Mouse (Mus musculus) midbrain, embryonic 13.5 days (tissue): ENCODE measurements at regions not wholly inside any gene's neighbourhood (a gene's known extent, or its start where the extent isn't known, plus 50 kb on each side); places are given as distances from the start of the nearest gene placed in this dataset.

Experiments
- ATAC-seq: fragments of 200-750 bp; cut with Nextera tagmentation; 2 replicates; pipeline ENCODE4 v1.8.0; 2017; ENCODE audit warnings: mild to moderate bottlenecking, moderate TSS enrichment, moderate library complexity
- H3K27ac ChIP-seq: fragments of 300-500 bp; sonication (generic); 2 replicates; pipeline ENCODE4 v1.5.1; 2015; ENCODE audit warnings: inconsistent platforms, mild to moderate bottlenecking, moderate library complexity
- H3K27me3 ChIP-seq: fragments of 300-500 bp; sonication (generic); 2 replicates; pipeline ENCODE4 v1.6.1; 2015; ENCODE audit warnings: mild to moderate bottlenecking, inconsistent platforms
- H3K36me3 ChIP-seq: fragments of 300-500 bp; sonication (generic); 2 replicates; pipeline ENCODE4 v1.6.1; 2015; ENCODE audit warnings: mild to moderate bottlenecking, inconsistent platforms
- H3K4me1 ChIP-seq: fragments of 300-500 bp; sonication (generic); replicated peaks from 2 replicates; pipeline ENCODE4 v1.6.1; 2015; ENCODE audit warnings: inconsistent platforms
- H3K4me2 ChIP-seq: fragments of 300-500 bp; sonication (generic); replicated peaks from 2 replicates; pipeline ENCODE4 v1.6.1; 2015; ENCODE audit warnings: moderate library complexity, mild to moderate bottlenecking, inconsistent platforms
- H3K4me3 ChIP-seq: fragments of 300-500 bp; sonication (generic); replicated peaks from 2 replicates; pipeline ENCODE4 v1.5.1; 2015; ENCODE audit warnings: mild to moderate bottlenecking, inconsistent platforms
- H3K9ac ChIP-seq: fragments of 300-500 bp; sonication (generic); replicated peaks from 2 replicates; pipeline ENCODE4 v1.6.1; 2015; ENCODE audit warnings: mild to moderate bottlenecking, inconsistent platforms
- H3K9me3 ChIP-seq: fragments of 300-500 bp; sonication (generic); 2 replicates; pipeline ENCODE4 v1.6.1; 2016; ENCODE audit warnings: mild to moderate bottlenecking, inconsistent platforms
- WGBS: fragments of 180-500 bp; shearing (Covaris S2); methylation state at CpG from one replicate; pipeline ENCODE4 v1.1.7; 2015; 5-methylcytosine and 5-hydroxymethylcytosine counted together

- Histone ChIP-seq H3K27ac (no peak overlapping the region), H3K27me3 (no peaks in the 10 kb centered on the region), H3K36me3 (no peaks in the 10 kb centered on the region), H3K4me1 (no peaks in the 10 kb centered on the region), H3K9ac (no peak overlapping the region), H3K9me3 (no peaks in the 10 kb centered on the region), H3K4me3 (no peak overlapping the region), H3K4me2 (no peak overlapping the region)
- no peak for ATAC-seq
- 82% methylated on average over 8 of the region's 8 CpGs for WGBS
Observed at GRCm38 (mm10) chr11:65341683-65342440, 72.1 kb upstream of the Myocd start.

- Histone ChIP-seq H3K27ac (no peak overlapping the region), H3K4me2 (no peak overlapping the region), H3K4me1 (no peaks in the 10 kb centered on the region), H3K36me3 (no peaks in the 10 kb centered on the region), H3K4me3 (no peak overlapping the region), H3K27me3 (no peaks in the 10 kb centered on the region), H3K9me3 (no peaks in the 10 kb centered on the region), H3K9ac (no peak overlapping the region)
- WGBS = 79% methylated on average over 5 of the region's 5 CpGs
- ATAC-seq = no peak
Observed at GRCm38 (mm10) chr11:65334286-65334685, 64.5 kb upstream of the Myocd start.

GRCm38 (mm10) chr11:65333101-65333500 lies 63.3 kb upstream of the Myocd start:
- ATAC-seq = no peak
- no peaks in the 10 kb centered on the region for H3K36me3 ChIP-seq
- WGBS = 89% methylated on average over 2 of the region's 2 CpGs
- H3K27ac ChIP-seq = no peak overlapping the region
- H3K4me3 ChIP-seq = no peak overlapping the region
- H3K27me3 ChIP-seq = no peaks in the 10 kb centered on the region
- no peaks in the 10 kb centered on the region for H3K4me1 ChIP-seq
- no peaks in the 10 kb centered on the region for H3K9me3 ChIP-seq
- no peak overlapping the region for H3K9ac ChIP-seq
- no peak overlapping the region for H3K4me2 ChIP-seq

- H3K9me3 ChIP-seq = no peaks in the 10 kb centered on the region
- ATAC-seq = no peak
Observed at GRCm38 (mm10) chr11:65322877-65323440, 53.2 kb upstream of the Myocd start.

More at GRCm38 (mm10) chr11:65322877-65323440, 53.2 kb upstream of the Myocd start:
- H3K27me3 ChIP-seq = no peaks in the 10 kb centered on the region
- WGBS = 68% methylated on average over 4 of the region's 4 CpGs
- no peak overlapping the region for H3K4me3 ChIP-seq
- no peak overlapping the region for H3K9ac ChIP-seq
- no peaks in the 10 kb centered on the region for H3K36me3 ChIP-seq
- no peaks in the 10 kb centered on the region for H3K4me1 ChIP-seq
- no peak overlapping the region for H3K4me2 ChIP-seq
- H3K27ac ChIP-seq = no peak overlapping the region
